Mouse (Mus musculus): ENCODE data around the gene D930020B18Rik. TPM values are rescaled to one million over a fixed set of nuclear protein-coding genes. Genes with fewer than 3 reads are reported as not detected.

The D930020B18Rik gene
- total and polyA plus RNA-seq, 3 experiments, result not detected

GRCm38 (mm10) chr10:121737256-121737655 is 95.9 kb downstream of the D930020B18Rik start:
- Histone ChIP-seq H3K4me1 (ENCODE audit: control insufficient read depth in 1 of 2, insufficient read depth in 2 of 2) (peaks cover 0 to 22% of the 10 kb centered on the region in 2 experiments; a peak in 2 of 4 replicates), H3K27ac (ENCODE audit: insufficient read depth, low read depth) (no peak overlapping the region), H3K4me2 (ENCODE audit: insufficient read depth, low read depth, poor library complexity, severe bottlenecking) (no peak overlapping the region), H3K36me3 (replicated peaks in 1 of 2; ENCODE audit: control insufficient read depth in 1 of 2, insufficient read depth in 1 of 2, low read length in 1 of 2) (no peaks in the 10 kb centered on the region), H3K27me3 (replicated peaks) (no peaks in the 10 kb centered on the region), H3K9ac (ENCODE audit: insufficient read depth, low read depth) (no peak overlapping the region), H3K4me3 (replicated peaks in 1 of 3; ENCODE audit: low read depth in 2 of 3, low read length in 2 of 3, poor library complexity in 1 of 3) (no peak overlapping the region), H3K9me3 (replicated peaks; ENCODE audit: low read length) (no peaks in the 10 kb centered on the region), H3K79me2 (replicated peaks; ENCODE audit: control insufficient read depth, extremely low read depth, insufficient read depth, poor library complexity, severe bottlenecking) (peaks cover 7% of the 10 kb centered on the region; the same call in 1 of the 2 replicates)
- TF ChIP-seq MAZ (IDR thresholded peaks at IDR 0.05; ENCODE audit: low read depth, low read length) (no peak), JUND (conservative IDR thresholded peaks at IDR 0.05; ENCODE audit: low read depth, low read length) (no peak), MAFK (IDR thresholded peaks at IDR 0.05; ENCODE audit: insufficient replicate concordance, low read length) (no peak), ZKSCAN1 (IDR thresholded peaks at IDR 0.05; ENCODE audit: borderline replicate concordance, low read depth, low read length) (no peak)
- in situ Hi-C loops (cut with MboI; ENCODE audit: low pct_ligation_motif_present, low pct_unique_long_range_greater_than_20kb, low sequenced_read_pairs), result no loop called here
- dilution Hi-C loops (cut with MboI; ENCODE audit: extremely low pct_ligation_motif_present, extremely low pct_unique_long_range_greater_than_20kb, low sequenced_read_pairs), result no loop called here
- DNase-seq (ENCODE audit: extremely low read depth), result no peak

- peaks cover 0 to 26% of the 10 kb centered on the region in 2 experiments; a peak in 2 of 4 replicates for H3K4me1 ChIP-seq (ENCODE audit: control insufficient read depth in 1 of 2, insufficient read depth in 2 of 2)
- H3K4me3 ChIP-seq (replicated peaks in 1 of 3; ENCODE audit: low read depth in 2 of 3, low read length in 2 of 3, poor library complexity in 1 of 3), result peak within 1 kb of the TSS; percentile 80 to 94 (median 89)
- dilution Hi-C loops (cut with MboI; ENCODE audit: extremely low pct_ligation_motif_present, extremely low pct_unique_long_range_greater_than_20kb, low sequenced_read_pairs), result no loop called here
- H3K27me3 ChIP-seq (replicated peaks), result no peaks in the 10 kb centered on the region
- H3K27ac ChIP-seq (ENCODE audit: insufficient read depth, low read depth), result no peak within 1 kb of the TSS
- peak; percentile 79 for DNase-seq (ENCODE audit: extremely low read depth)
- peak within 1 kb of the TSS; percentile 47 for H3K9ac ChIP-seq (ENCODE audit: insufficient read depth, low read depth)
- H3K79me2 ChIP-seq (replicated peaks; ENCODE audit: control insufficient read depth, extremely low read depth, insufficient read depth, poor library complexity, severe bottlenecking), result peaks cover 7% of the 10 kb centered on the region
- in situ Hi-C loops (cut with MboI; ENCODE audit: low pct_ligation_motif_present, low pct_unique_long_range_greater_than_20kb, low sequenced_read_pairs), result no loop called here
- H3K9me3 ChIP-seq (replicated peaks; ENCODE audit: low read length), result peaks cover 4% of the 10 kb centered on the region
- H3K36me3 ChIP-seq (replicated peaks in 1 of 2; ENCODE audit: control insufficient read depth in 1 of 2, insufficient read depth in 1 of 2, low read length in 1 of 2), result peaks cover 3 to 18% of the 10 kb centered on the region in 2 experiments
- peak within 1 kb of the TSS; percentile 70 for H3K4me2 ChIP-seq (ENCODE audit: insufficient read depth, low read depth, poor library complexity, severe bottlenecking)
- peak; percentile 100 for TF ChIP-seq MXI1 (IDR thresholded peaks at IDR 0.05; ENCODE audit: low read depth, low read length)
- TF ChIP-seq MAFK (IDR thresholded peaks at IDR 0.05; ENCODE audit: insufficient replicate concordance, low read length), result no peak
- peak; percentile 91 for TF ChIP-seq NELFE (IDR thresholded peaks at IDR 0.05; ENCODE audit: low read depth, low read length)
- peak; percentile 70; the same call in 1 of the 2 replicates for TF ChIP-seq BHLHE40 (IDR thresholded peaks at IDR 0.05; ENCODE audit: low read depth, low read length)
- TF ChIP-seq RAD21 (IDR thresholded peaks at IDR 0.05; ENCODE audit: low read depth, low read length), result no peak
- TF ChIP-seq MAZ (IDR thresholded peaks at IDR 0.05; ENCODE audit: low read depth, low read length), result 0 out of 2 replicates have a peak, but pooled peaks have one; percentile 41
- TF ChIP-seq USF2 (conservative IDR thresholded peaks at IDR 0.05; ENCODE audit: low read depth, low read length), result no peak; the same call in 1 of the 2 replicates
- no peak for TF ChIP-seq KAT2A (IDR thresholded peaks at IDR 0.05; ENCODE audit: insufficient replicate concordance, low read length)
- peak; percentile 97 for TF ChIP-seq MYC (IDR thresholded peaks at IDR 0.05; ENCODE audit: low read depth, low read length)
- 0 out of 2 replicates have a peak, but pooled peaks have one; percentile 7 for TF ChIP-seq TBP (conservative IDR thresholded peaks at IDR 0.05; ENCODE audit: low read depth, low read length)
- TF ChIP-seq HCFC1 (IDR thresholded peaks at IDR 0.05; ENCODE audit: low read depth, low read length), result peak; percentile 57
- TF ChIP-seq SMC3 (IDR thresholded peaks at IDR 0.05; ENCODE audit: low read depth, low read length), result no peak
- TF ChIP-seq CTCF (conservative IDR thresholded peaks at IDR 0.05 in 1 of 2, IDR thresholded peaks at IDR 0.05 in 1 of 2; ENCODE audit: low read depth in 2 of 2, low read length in 2 of 2), result no peak
- peak; percentile 98 for TF ChIP-seq MAX (IDR thresholded peaks at IDR 0.05; ENCODE audit: low read length)
- TF ChIP-seq NRF1 (IDR thresholded peaks at IDR 0.05; ENCODE audit: low read depth, low read length), result peak; percentile 90
- peak; percentile 59 for TF ChIP-seq ZMIZ1 (IDR thresholded peaks at IDR 0.05; ENCODE audit: low read depth, low read length)
- TF ChIP-seq IRF4 (IDR thresholded peaks at IDR 0.05; ENCODE audit: low read depth, low read length), result peak; percentile 43; the same call in 1 of the 2 replicates
- peak; percentile 39 for TF ChIP-seq JUN (IDR thresholded peaks at IDR 0.05; ENCODE audit: insufficient read depth, low read depth, low read length)
- TF ChIP-seq POLR2AphosphoS2 (IDR thresholded peaks at IDR 0.05; ENCODE audit: low read depth, low read length), result peak; percentile 65; the same call in 1 of the 2 replicates
- peak; percentile 93 for TF ChIP-seq POLR2A (IDR thresholded peaks at IDR 0.05; ENCODE audit: low read depth, low read length)
- TF ChIP-seq CHD1 (IDR thresholded peaks at IDR 0.05; ENCODE audit: low read depth, low read length), result no peak
- TF ChIP-seq PAX5 (IDR thresholded peaks at IDR 0.05; ENCODE audit: low read length), result no peak
- TF ChIP-seq ELF1 (IDR thresholded peaks at IDR 0.05; ENCODE audit: low read depth, low read length), result peak; percentile 100
- TF ChIP-seq TCF12 (IDR thresholded peaks at IDR 0.05; ENCODE audit: low read depth, low read length), result peak; percentile 63; the same call in 1 of the 2 replicates
- TF ChIP-seq MEF2A (IDR thresholded peaks at IDR 0.05; ENCODE audit: borderline replicate concordance, low read depth, low read length), result peak; percentile 24
- no peak for TF ChIP-seq RCOR1 (conservative IDR thresholded peaks at IDR 0.05; ENCODE audit: low read depth, low read length)
- no peak for TF ChIP-seq E2F4 (IDR thresholded peaks at IDR 0.05; ENCODE audit: insufficient replicate concordance, low read depth, low read length)
- peak; percentile 96 for TF ChIP-seq SIN3A (IDR thresholded peaks at IDR 0.05; ENCODE audit: low read length)
These were observed 98.4 kb downstream of the D930020B18Rik start, which contains the start of gene BC048403 for GRCm38 (mm10) chr10:121739548-121740505. Gene BC048403, plus strand, starts transcription at chr10:121739937.

All from CH12.LX (cell line).